Mouse (Mus musculus) liver, embryonic 14.5 days (tissue): ENCODE results near the gene Ptpn5.

Source experiments
- CTCF ChIP-seq: IDR thresholded peaks from 2 replicates; pipeline ENCODE4 v1.5.1; 2016; ENCODE audit warnings: antibody characterized with exemption, low read depth, control low read depth
- EP300 ChIP-seq: IDR thresholded peaks from 2 replicates; pipeline ENCODE4 v1.6.1; 2016; ENCODE audit warnings: antibody characterized with exemption, low read depth

DNA sequence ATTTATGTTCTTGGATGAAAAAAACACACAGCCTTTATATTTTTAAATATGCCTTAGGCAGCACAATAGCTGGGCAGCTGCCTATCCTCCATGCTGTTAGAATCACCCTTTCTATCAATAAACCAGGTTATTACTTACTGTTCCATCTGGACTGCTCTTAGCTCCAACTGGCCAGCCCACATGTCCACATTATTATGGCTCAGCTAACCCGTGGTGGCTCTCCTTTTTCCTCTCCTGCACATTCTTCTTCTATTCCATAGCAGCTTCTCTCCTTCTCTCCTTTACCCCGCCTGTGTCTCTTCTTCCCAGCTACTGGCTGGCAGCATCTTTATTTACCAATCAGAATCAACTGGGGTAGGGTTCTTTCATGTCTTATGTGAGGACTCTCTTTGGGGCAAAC is 25.0 kb upstream of the Ptpn5 start:
- TF ChIP-seq CTCF (no peak), EP300 (no peak)
